Mouse (Mus musculus) forebrain, postnatal 0 days (tissue): ENCODE data around the gene Nfia. TPM values are rescaled to one million over a fixed set of nuclear protein-coding genes. Genes with fewer than 3 reads are reported as not detected.

ENCODE experiments used
- ATAC-seq: fragments of 200-750 bp; cut with Nextera tagmentation; 2 replicates; pipeline ENCODE4 v1.8.0; 2017; ENCODE audit warnings: mild to moderate bottlenecking, moderate library complexity
- DNase-seq: peaks from one replicate; pipeline ENCODE4 v3.0.0-alpha.2; 2015
- H3K27ac ChIP-seq: fragments of 300-500 bp; sonication (generic); 2 replicates; pipeline ENCODE4 v1.5.1; 2014; ENCODE audit warnings: low read depth, mild to moderate bottlenecking, antibody characterized with exemption, low read length, moderate library complexity, mixed read lengths
- H3K27me3 ChIP-seq: fragments of 300-500 bp; sonication (generic); 2 replicates; pipeline ENCODE4 v1.6.1; 2014; ENCODE audit warnings: mild to moderate bottlenecking, low read length, mixed read lengths; ENCODE audit not compliant: insufficient read depth
- H3K36me3 ChIP-seq: fragments of 300-500 bp; sonication (generic); 2 replicates; pipeline ENCODE4 v1.6.1; 2014; ENCODE audit warnings: mild to moderate bottlenecking, moderate library complexity; ENCODE audit not compliant: insufficient read depth
- H3K4me1 ChIP-seq: fragments of 300-500 bp; sonication (generic); 2 replicates; pipeline ENCODE4 v1.6.1; 2014; ENCODE audit warnings: antibody characterized with exemption; ENCODE audit not compliant: insufficient read depth
- H3K4me2 ChIP-seq: fragments of 300-500 bp; sonication (generic); 2 replicates; pipeline ENCODE4 v1.6.1; 2014; ENCODE audit warnings: low read depth, mild to moderate bottlenecking, moderate library complexity
- H3K4me3 ChIP-seq: fragments of 300-500 bp; sonication (generic); 2 replicates; pipeline ENCODE4 v1.5.1; 2014; ENCODE audit warnings: low read depth, low read length, mixed read lengths
- H3K9ac ChIP-seq: fragments of 300-500 bp; sonication (generic); 2 replicates; pipeline ENCODE4 v1.6.1; 2014; ENCODE audit warnings: mild to moderate bottlenecking
- H3K9me3 ChIP-seq: fragments of 300-500 bp; sonication (generic); 2 replicates; pipeline ENCODE4 v1.6.1; 2016; ENCODE audit warnings: low read length
- CTCF ChIP-seq: sonication (generic); IDR thresholded peaks from 2 replicates; pipeline ENCODE4 v1.5.1; 2016; ENCODE audit warnings: antibody characterized with exemption, control low read depth, low read depth
- WGBS: fragments of 180-500 bp; shearing (Covaris S2); extraction: QIAGEN DNeasy Blood & Tissue Kit; methylation state at CpG from one replicate; pipeline ENCODE4 v1.1.7; 2014; 5-methylcytosine and 5-hydroxymethylcytosine counted together
- polyA plus RNA-seq: library from polyadenylated mRNA; unstranded; fragments of >200 nt; fragmentation: Nextera tagmentation; extraction: Ambion mirVana; gene quantifications from 2 replicates; pipeline ENCODE4 v1.2.1, GENCODE M21; 2015
- total RNA-seq: library from RNA; depleted of rRNA; stranded (reverse); fragments of >200 nt; gene quantifications from 2 replicates; pipeline ENCODE4 v1.2.3, GENCODE M21; 2014

Nfia gene
- total and polyA plus RNA-seq, 2 experiments from 2014 or later: 44.1 to 57.5 TPM

GRCm38 (mm10) chr4:98107936-98108675, 335.6 kb downstream of the Nfia start:
- peaks cover 17% of the 10 kb centered on the region for H3K4me1 ChIP-seq
- H3K9ac ChIP-seq: no peak overlapping the region
- H3K4me3 ChIP-seq: no peak overlapping the region
- TF ChIP-seq CTCF: no peak
- H3K9me3 ChIP-seq: no peaks in the 10 kb centered on the region
- H3K27me3 ChIP-seq: no peaks in the 10 kb centered on the region
- DNase-seq (no peak), ATAC-seq (no peak; the same call in 1 of the 2 replicates)
- H3K27ac ChIP-seq: no peak overlapping the region
- no peak overlapping the region; the same call in 1 of the 2 replicates for H3K4me2 ChIP-seq
- WGBS: 6% methylated on average over 9 of the region's 9 CpGs
- H3K36me3 ChIP-seq: no peaks in the 10 kb centered on the region

GRCm38 (mm10) chr4:98108676-98109016, 336.1 kb downstream of the Nfia start:
- WGBS: 8% methylated on average over 4 of the region's 4 CpGs
- Histone ChIP-seq H3K4me3 (no peak overlapping the region), H3K4me2 (no peak overlapping the region; the same call in 1 of the 2 replicates), H3K27ac (peak overlapping the region; percentile 69; the same call in 1 of the 2 replicates), H3K9ac (no peak overlapping the region), H3K4me1 (peaks cover 17% of the 10 kb centered on the region), H3K27me3 (no peaks in the 10 kb centered on the region), H3K36me3 (no peaks in the 10 kb centered on the region), H3K9me3 (no peaks in the 10 kb centered on the region)
- DNase-seq (peak; percentile 74), ATAC-seq (peak; percentile 93)
- TF ChIP-seq CTCF: no peak

- H3K4me1 ChIP-seq: peaks cover 17% of the 10 kb centered on the region
Observed at GRCm38 (mm10) chr4:98109064-98109463, 336.5 kb downstream of the Nfia start.

GRCm38 (mm10) chr4:98109911-98110310, 337.4 kb downstream of the Nfia start:
- Histone ChIP-seq H3K36me3 (no peaks in the 10 kb centered on the region), H3K9me3 (no peaks in the 10 kb centered on the region), H3K9ac (no peak overlapping the region), H3K4me2 (no peak overlapping the region), H3K4me1 (peaks cover 17% of the 10 kb centered on the region), H3K27ac (no peak overlapping the region), H3K4me3 (no peak overlapping the region), H3K27me3 (no peaks in the 10 kb centered on the region)
- 60% methylated on average over 4 of the region's 4 CpGs for WGBS
- no peak for TF ChIP-seq CTCF
- ATAC-seq (no peak), DNase-seq (no peak)

More at GRCm38 (mm10) chr4:98109064-98109463, 336.5 kb downstream of the Nfia start:
- Histone ChIP-seq H3K27ac (peak overlapping the region; percentile 69), H3K27me3 (no peaks in the 10 kb centered on the region), H3K36me3 (no peaks in the 10 kb centered on the region), H3K4me3 (no peak overlapping the region), H3K9me3 (no peaks in the 10 kb centered on the region), H3K9ac (no peak overlapping the region), H3K4me2 (no peak overlapping the region)
- peak; percentile 69 for DNase-seq
- peak; percentile 52 for TF ChIP-seq CTCF
- ATAC-seq: peak; percentile 52
- 6% methylated on average over 7 of the region's 7 CpGs for WGBS

GRCm38 (mm10) chr4:98113289-98114024, 340.9 kb downstream of the Nfia start:
- Histone ChIP-seq H3K27me3 (no peaks in the 10 kb centered on the region), H3K4me3 (no peak overlapping the region), H3K4me2 (no peak overlapping the region), H3K27ac (no peak overlapping the region), H3K9me3 (no peaks in the 10 kb centered on the region), H3K36me3 (no peaks in the 10 kb centered on the region), H3K4me1 (peaks cover 2% of the 10 kb centered on the region; the same call in 1 of the 2 replicates), H3K9ac (no peak overlapping the region)
- TF ChIP-seq CTCF: no peak
- 70% methylated on average over 10 of the region's 10 CpGs for WGBS
- ATAC-seq: no peak
- no peak for DNase-seq

- Histone ChIP-seq H3K4me3 (no peak overlapping the region), H3K36me3 (no peaks in the 10 kb centered on the region), H3K27me3 (no peaks in the 10 kb centered on the region), H3K9me3 (no peaks in the 10 kb centered on the region), H3K27ac (no peak overlapping the region), H3K9ac (no peak overlapping the region), H3K4me2 (no peak overlapping the region), H3K4me1 (no peaks in the 10 kb centered on the region)
- TF ChIP-seq CTCF: no peak
- 67% methylated on average over 2 of the region's 2 CpGs for WGBS
- DNase-seq: no peak
- no peak for ATAC-seq
Observed at GRCm38 (mm10) chr4:98114966-98115365, 342.4 kb downstream of the Nfia start.

- 89% methylated on average over 4 of the region's 4 CpGs for WGBS
- no peak for TF ChIP-seq CTCF
- no peaks in the 10 kb centered on the region for H3K27me3 ChIP-seq
Observed at GRCm38 (mm10) chr4:98115401-98115800, 342.9 kb downstream of the Nfia start.

More at GRCm38 (mm10) chr4:98115401-98115800, 342.9 kb downstream of the Nfia start:
- Histone ChIP-seq H3K4me1 (no peaks in the 10 kb centered on the region), H3K4me2 (no peak overlapping the region), H3K9me3 (no peaks in the 10 kb centered on the region), H3K27ac (no peak overlapping the region), H3K36me3 (no peaks in the 10 kb centered on the region), H3K9ac (no peak overlapping the region), H3K4me3 (no peak overlapping the region)
- no peak for ATAC-seq
- DNase-seq: no peak
